Mouse (Mus musculus) spleen, adult 2 months (tissue): ENCODE measurements around the gene Mapkapk2. TPM values are rescaled to one million over a fixed set of nuclear protein-coding genes. Genes with fewer than 3 reads are reported as not detected.

Experiments
- DNase-seq, 2 experiments: peaks; one replicate each; pipeline versions ENCODE4 v3.0.0 to v3.0.0-alpha.2; 2012 to 2021; ENCODE audit warnings: low spot score in 2 of 2, low read depth in 1 of 2
- H3K27ac ChIP-seq: fragments of 200-500 bp; 2 replicates; pipeline ENCODE4 v1.5.1; 2012; ENCODE audit warnings: low read length, inconsistent platforms; ENCODE audit not compliant: insufficient read depth
- H3K27me3 ChIP-seq: fragments of 200-500 bp; 2 replicates; pipeline ENCODE4 v1.6.1; 2012; ENCODE audit warnings: mild to moderate bottlenecking, moderate library complexity, low read length, inconsistent platforms; ENCODE audit not compliant: control insufficient read depth, insufficient read depth
- H3K36me3 ChIP-seq: fragments of 200-500 bp; 2 replicates; pipeline ENCODE4 v1.6.1; 2012; ENCODE audit warnings: mild to moderate bottlenecking, low read length, inconsistent platforms; ENCODE audit not compliant: control insufficient read depth, insufficient read depth
- H3K4me1 ChIP-seq: fragments of 200-500 bp; 2 replicates; pipeline ENCODE4 v1.6.1; 2011; ENCODE audit warnings: inconsistent platforms; ENCODE audit not compliant: control insufficient read depth, insufficient read depth, insufficient read length
- H3K4me3 ChIP-seq: fragments of 200-500 bp; 2 replicates; pipeline ENCODE4 v1.5.1; 2011; ENCODE audit warnings: mild to moderate bottlenecking, inconsistent platforms; ENCODE audit not compliant: insufficient read depth, insufficient read length; ENCODE audit errors: extremely low read depth
- CTCF ChIP-seq: fragments of 200-500 bp; IDR thresholded peaks from 2 replicates; pipeline ENCODE4 v1.5.1; 2011; ENCODE audit warnings: mild to moderate bottlenecking, inconsistent platforms; ENCODE audit not compliant: insufficient read depth, insufficient read length, insufficient replicate concordance; ENCODE audit errors: extremely low read depth
- POLR2A ChIP-seq: fragments of 200-500 bp; IDR thresholded peaks from 2 replicates; pipeline ENCODE4 v1.6.1; 2011; ENCODE audit warnings: low read depth, low read length, inconsistent platforms
- WGBS: fragments of 180-500 bp; shearing (Covaris S2); methylation state at CpG from one replicate; pipeline ENCODE4 v1.1.7; 2018; 5-methylcytosine and 5-hydroxymethylcytosine counted together
- polyA plus RNA-seq: library from polyadenylated mRNA; depleted of rRNA; stranded (reverse); fragments of >200 nt; gene quantifications from 2 replicates; pipeline ENCODE4 v1.2.3, GENCODE M21; 2012

Mapkapk2 gene
- polyA plus RNA-seq, 1 experiment: 55.3 TPM

GRCm38 (mm10) chr1:131096803-131097699 lies 575 bp downstream of the Mapkapk2 start:
- TF ChIP-seq POLR2A (no peak), CTCF (no peak)
- Histone ChIP-seq H3K4me3 (peak overlapping the region; percentile 76), H3K36me3 (no peaks in the 10 kb centered on the region), H3K27me3 (no peaks in the 10 kb centered on the region), H3K4me1 (peaks cover 10% of the 10 kb centered on the region; the same call in 1 of the 2 replicates), H3K27ac (peak overlapping the region; percentile 75)
- WGBS: under 1% methylated on average over 96 of the region's 98 CpGs
- DNase-seq: peak; percentile 40 to 41

- peak in 1 of 2 experiments; percentile 21 for DNase-seq
Measured at GRCm38 (mm10) chr1:131096132-131096695, 1.4 kb downstream of the Mapkapk2 start.

GRCm38 (mm10) chr1:131095574-131095973 lies 2.1 kb downstream of the Mapkapk2 start:
- H3K27me3 ChIP-seq: no peaks in the 10 kb centered on the region
- 9% methylated on average over 8 of the region's 8 CpGs for WGBS
- peak overlapping the region; percentile 76 for H3K4me3 ChIP-seq
- peak overlapping the region; percentile 34; the same call in 1 of the 2 replicates for H3K27ac ChIP-seq
- no peak for DNase-seq
- H3K36me3 ChIP-seq: no peaks in the 10 kb centered on the region
- peaks cover 16% of the 10 kb centered on the region; the same call in 1 of the 2 replicates for H3K4me1 ChIP-seq
- TF ChIP-seq POLR2A (no peak), CTCF (no peak)

More at GRCm38 (mm10) chr1:131096132-131096695, 1.4 kb downstream of the Mapkapk2 start:
- Histone ChIP-seq H3K4me3 (peak overlapping the region; percentile 76), H3K27me3 (no peaks in the 10 kb centered on the region), H3K27ac (peak overlapping the region; percentile 75), H3K4me1 (peaks cover 11% of the 10 kb centered on the region; the same call in 1 of the 2 replicates), H3K36me3 (no peaks in the 10 kb centered on the region)
- TF ChIP-seq CTCF: no peak
- TF ChIP-seq POLR2A: no peak
- WGBS: 5% methylated on average over 9 of the region's 9 CpGs

GRCm38 (mm10) chr1:131093889-131094288 lies 3.7 kb downstream of the Mapkapk2 start:
- no peaks in the 10 kb centered on the region for H3K36me3 ChIP-seq
- WGBS: 86% methylated on average over 8 of the region's 8 CpGs
- no peak for TF ChIP-seq POLR2A
- TF ChIP-seq CTCF: no peak
- no peak overlapping the region for H3K27ac ChIP-seq
- peaks cover 32% of the 10 kb centered on the region; the same call in 1 of the 2 replicates for H3K4me1 ChIP-seq
- H3K27me3 ChIP-seq: no peaks in the 10 kb centered on the region
- no peak overlapping the region for H3K4me3 ChIP-seq
- no peak for DNase-seq

GRCm38 (mm10) chr1:131092846-131093245 lies 4.8 kb downstream of the Mapkapk2 start:
- Histone ChIP-seq H3K4me3 (no peak overlapping the region), H3K27me3 (no peaks in the 10 kb centered on the region), H3K4me1 (peaks cover 32% of the 10 kb centered on the region; the same call in 1 of the 2 replicates), H3K36me3 (no peaks in the 10 kb centered on the region), H3K27ac (no peak overlapping the region)
- TF ChIP-seq CTCF: no peak
- no peak for TF ChIP-seq POLR2A
- no peak for DNase-seq
- WGBS: 98% methylated on average over 3 of the region's 3 CpGs

GRCm38 (mm10) chr1:131092173-131092572 lies 5.5 kb downstream of the Mapkapk2 start:
- 62% methylated on average over 3 of the region's 3 CpGs for WGBS
- no peaks in the 10 kb centered on the region for H3K36me3 ChIP-seq
- H3K27ac ChIP-seq: no peak overlapping the region
- H3K4me3 ChIP-seq: no peak overlapping the region
- H3K4me1 ChIP-seq: peaks cover 35% of the 10 kb centered on the region; the same call in 1 of the 2 replicates
- H3K27me3 ChIP-seq: no peaks in the 10 kb centered on the region
- DNase-seq: no peak
- TF ChIP-seq CTCF (no peak), POLR2A (no peak)

- Histone ChIP-seq H3K4me3 (no peak overlapping the region), H3K27ac (no peak overlapping the region), H3K36me3 (no peaks in the 10 kb centered on the region), H3K4me1 (peaks cover 39% of the 10 kb centered on the region; the same call in 1 of the 2 replicates), H3K27me3 (no peaks in the 10 kb centered on the region)
- TF ChIP-seq POLR2A (no peak), CTCF (no peak)
- no peak for DNase-seq
- 89% methylated on average over 3 of the region's 3 CpGs for WGBS
Measured at GRCm38 (mm10) chr1:131091481-131091880, 6.1 kb downstream of the Mapkapk2 start.
